Mouse (Mus musculus): ENCODE results near the gene Rufy3.

GRCm38 (mm10) chr5:88688583-88689187, 123.8 kb downstream of the Rufy3 start:
- no peak for TF ChIP-seq CTCF (IDR thresholded peaks at IDR 0.05; ENCODE audit: borderline replicate concordance, control insufficient read depth, extremely low read depth, insufficient read depth, low read length, poor library complexity)
- TF ChIP-seq POLR2A (IDR thresholded peaks at IDR 0.05; ENCODE audit: control insufficient read depth, extremely low read depth, insufficient read depth, low read length, poor library complexity) = no peak
